Comparison of ENCODE assay signal across 16 mouse cellular contexts in genomic region chr9:41942970-41943635, GRCm38 (mm10).
DNase-seq lines count a peak whose midpoint lies in the region; ATAC-seq and TF ChIP-seq lines count a peak whose summit lies in the region.
"Had no signal": no experiment of that assay in that cellular context is flagged by ENCODE, and none has a peak within 500 bp of the region (broad histone marks: within the 10 kb centered on the region; RNA-seq: fewer than 3 reads in every experiment).

No protein-coding gene starts in this region.

- ATAC-seq in forebrain, embryonic 13.5 days: peak; percentile 62; the same call in 1 of the 2 replicates
- ATAC-seq in forebrain, postnatal 0 days: no peak
- peak; percentile 57 for ATAC-seq in hindbrain, embryonic 15.5 days (ENCODE audit: low FRiP score, low read depth)

- 64% methylated on average over 4 of the region's 4 CpGs for WGBS in forebrain, embryonic 13.5 days
- WGBS in forebrain, postnatal 0 days: 48% methylated on average over 4 of the region's 4 CpGs
- 56% methylated on average over 4 of the region's 4 CpGs for WGBS in hindbrain, embryonic 15.5 days

- no peaks in the 10 kb centered on the region for H3K9me3 ChIP-seq in forebrain, embryonic 13.5 days (replicated peaks)
- H3K9me3 ChIP-seq in forebrain, postnatal 0 days (ENCODE audit: low read length): no peaks in the 10 kb centered on the region
- H3K9me3 ChIP-seq in hindbrain, embryonic 15.5 days: no peaks in the 10 kb centered on the region
- H3K9me3 ChIP-seq: heart, embryonic 12.5 days; lung, embryonic 15.5 days; neural tube, embryonic 13.5 days had no signal

- no peak overlapping the region for H3K4me2 ChIP-seq in forebrain, embryonic 13.5 days
- no peak overlapping the region for H3K4me2 ChIP-seq in forebrain, postnatal 0 days (ENCODE audit: low read depth)
- H3K4me2 ChIP-seq in hindbrain, embryonic 15.5 days: no peak overlapping the region
- H3K4me2 ChIP-seq: heart, embryonic 12.5 days; lung, embryonic 15.5 days; neural tube, embryonic 13.5 days had no signal

- no peak for TF ChIP-seq CTCF in forebrain, postnatal 0 days (IDR thresholded peaks at IDR 0.05; ENCODE audit: low read depth)

- H3K36me3 ChIP-seq in forebrain, embryonic 13.5 days (ENCODE audit: poor library complexity, severe bottlenecking): no peaks in the 10 kb centered on the region
- no peaks in the 10 kb centered on the region for H3K36me3 ChIP-seq in forebrain, postnatal 0 days (ENCODE audit: insufficient read depth)
- H3K36me3 ChIP-seq in hindbrain, embryonic 15.5 days: no peaks in the 10 kb centered on the region
- H3K36me3 ChIP-seq: G1E; heart, embryonic 12.5 days; lung, embryonic 15.5 days; neural tube, embryonic 13.5 days had no signal

- H3K4me1 ChIP-seq in forebrain, embryonic 13.5 days: peaks cover 37% of the 10 kb centered on the region
- H3K4me1 ChIP-seq in forebrain, postnatal 0 days (ENCODE audit: insufficient read depth): peaks cover 4% of the 10 kb centered on the region; the same call in 1 of the 2 replicates
- peaks cover 30% of the 10 kb centered on the region for H3K4me1 ChIP-seq in hindbrain, embryonic 15.5 days (replicated peaks)

- H3K27me3 ChIP-seq in forebrain, embryonic 13.5 days: no peaks in the 10 kb centered on the region
- no peaks in the 10 kb centered on the region for H3K27me3 ChIP-seq in forebrain, postnatal 0 days (ENCODE audit: insufficient read depth, low read length)
- no peaks in the 10 kb centered on the region for H3K27me3 ChIP-seq in hindbrain, embryonic 15.5 days
- H3K27me3 ChIP-seq: heart, embryonic 12.5 days; lung, embryonic 15.5 days; neural tube, embryonic 13.5 days had no signal

- no peak overlapping the region for H3K9ac ChIP-seq in forebrain, embryonic 13.5 days
- H3K9ac ChIP-seq in forebrain, postnatal 0 days: no peak overlapping the region
- H3K9ac ChIP-seq in hindbrain, embryonic 15.5 days: no peak overlapping the region
- H3K9ac ChIP-seq: heart, embryonic 12.5 days; lung, embryonic 15.5 days; neural tube, embryonic 13.5 days had no signal

- H3K27ac ChIP-seq in forebrain, embryonic 13.5 days: peak overlapping the region; percentile 45; the same call in 1 of the 2 replicates
- H3K27ac ChIP-seq in forebrain, postnatal 0 days (ENCODE audit: low read depth, low read length): no peak overlapping the region
- peak overlapping the region; percentile 10; the same call in 1 of the 2 replicates for H3K27ac ChIP-seq in hindbrain, embryonic 15.5 days (replicated peaks)
- H3K27ac ChIP-seq: gastrocnemius, adult 2 months; layer of hippocampus, adult 2 months; lung, embryonic 15.5 days; neural tube, embryonic 13.5 days had no signal

- H3K4me3 ChIP-seq in forebrain, embryonic 13.5 days: no peak overlapping the region
- no peak overlapping the region for H3K4me3 ChIP-seq in forebrain, postnatal 0 days (ENCODE audit: low read depth, low read length)
- no peak overlapping the region for H3K4me3 ChIP-seq in hindbrain, embryonic 15.5 days
- H3K4me3 ChIP-seq: gastrocnemius, adult 2 months; heart, embryonic 12.5 days; layer of hippocampus, adult 2 months; lung, embryonic 15.5 days; neural tube, embryonic 13.5 days had no signal

- DNase-seq in forebrain, postnatal 0 days: no peak
- DNase-seq in testis, postnatal 14 days (ENCODE audit: low spot score): peak; percentile 66
- DNase-seq in testis, postnatal 10 days (ENCODE audit: low spot score): no peak
- no peak for DNase-seq in frontal cortex, postnatal 10 days (ENCODE audit: low spot score in 2 of 2)
- DNase-seq in kidney, postnatal 25 days: no peak
- no peak for DNase-seq in urinary bladder, adult 18-20 months (ENCODE audit: low spot score in 2 of 2)
- DNase-seq: gastrocnemius, adult 2 months; kidney, adult 9 months; thymus, adult 2 months had no signal
